Mouse (Mus musculus) left cerebral cortex, adult 18-20 months (tissue): Measurements from ENCODE around the gene Spcs3. TPM values are rescaled to one million over a fixed set of nuclear protein-coding genes. Genes with fewer than 3 reads are reported as not detected.

Source experiments
- DNase-seq, 2 experiments: peaks; one replicate each; pipeline ENCODE4 v3.0.0; 2021 to 2022; ENCODE audit warnings: low spot score in 2 of 2, mixed read lengths in 1 of 2
- total RNA-seq, 2 experiments: library from RNA; stranded (reverse); gene quantifications; 2 replicates each; pipeline ENCODE4 v1.2.3; 2021

The Spcs3 gene
- total RNA-seq, 2 experiments from 2014 or later, result 71.9 to 76.7 TPM

DNA sequence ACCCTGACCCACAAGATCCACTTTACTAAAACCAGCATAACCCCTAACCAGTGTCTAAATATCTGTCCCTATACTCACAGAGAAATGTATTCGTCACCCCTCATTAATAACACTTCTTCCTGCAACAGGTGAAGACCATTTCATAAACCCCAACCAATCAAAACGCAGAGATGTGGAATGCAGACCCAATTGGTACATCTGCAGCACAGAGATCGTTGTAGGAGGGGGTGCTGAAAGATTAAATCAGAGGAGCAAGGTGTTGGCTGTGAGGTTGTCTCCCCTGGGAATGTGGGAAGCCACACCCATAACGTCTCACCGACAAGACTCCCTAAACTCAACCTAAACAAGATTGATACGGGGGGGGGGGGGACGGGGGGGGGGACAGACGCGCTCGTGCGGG, 21.0 kb downstream of the Spcs3 start:
- no peak for DNase-seq

DNA sequence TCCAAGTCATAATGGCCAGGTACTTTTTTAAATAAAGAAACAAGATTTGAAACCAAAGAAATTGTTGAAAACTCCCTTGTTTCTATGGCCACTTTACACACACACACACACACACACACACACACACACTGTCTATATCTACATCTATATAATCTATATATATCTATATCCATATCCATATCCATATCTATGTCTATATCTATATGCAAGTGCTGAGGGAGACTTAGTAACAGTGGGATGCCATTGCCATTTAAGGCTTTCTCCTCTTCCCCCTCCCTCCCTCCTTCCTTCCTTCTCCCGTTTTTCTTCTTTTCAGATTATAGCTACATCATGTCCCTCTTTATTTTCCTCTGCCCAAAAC, 21.7 kb downstream of the Spcs3 start:
- no peak for DNase-seq

DNA sequence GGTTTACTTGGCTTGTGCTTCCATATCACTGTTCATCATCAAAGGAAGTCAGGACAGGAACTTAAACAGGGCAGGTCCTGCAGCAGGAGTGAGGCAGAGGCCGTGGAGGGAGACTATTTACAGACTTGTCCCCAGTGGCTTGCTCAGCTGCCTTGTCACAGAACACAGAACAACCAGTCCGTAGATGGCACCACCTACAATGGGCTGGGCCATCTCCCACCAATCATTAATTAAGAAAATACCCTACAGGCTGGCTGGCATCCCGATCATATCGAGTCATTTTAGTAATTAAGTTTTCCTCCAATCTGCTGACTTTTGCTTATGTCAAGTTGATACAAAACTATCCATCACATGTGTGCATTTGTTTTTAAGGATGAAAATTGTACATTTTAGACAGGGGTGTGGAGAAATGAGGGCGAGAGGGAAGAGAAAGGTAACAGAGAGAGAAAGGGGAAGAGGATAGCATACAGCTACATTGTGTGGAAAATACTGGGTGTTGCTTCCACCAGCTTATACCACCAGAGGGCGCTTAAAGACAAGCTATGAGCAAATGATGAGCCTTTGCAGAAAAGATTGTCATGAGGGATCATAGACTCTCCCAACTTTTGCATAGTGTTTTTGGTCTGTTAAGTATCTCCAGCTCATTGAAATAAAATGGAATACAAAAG, 22.2 kb downstream of the Spcs3 start:
- DNase-seq, result peak; percentile 88

DNA sequence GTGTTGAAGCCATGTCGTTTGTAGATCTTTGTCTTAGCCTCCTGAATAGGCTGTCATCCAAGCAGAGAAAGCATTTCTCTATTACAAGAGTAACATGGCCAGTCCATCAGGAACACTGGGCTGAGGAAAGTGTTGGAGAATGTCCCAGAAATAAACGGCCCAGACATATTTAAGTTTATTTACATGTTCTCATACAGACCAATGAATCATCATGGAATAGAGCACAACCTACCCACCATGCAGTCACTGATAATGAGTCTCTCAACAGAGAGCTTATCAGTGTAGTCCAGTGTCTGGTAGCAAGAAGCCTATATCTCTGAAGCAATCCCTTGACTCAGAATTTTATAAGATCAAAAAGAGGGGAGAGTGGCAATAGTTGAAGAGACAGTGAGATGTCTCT, 24.7 kb downstream of the Spcs3 start:
- DNase-seq, result no peak

DNA sequence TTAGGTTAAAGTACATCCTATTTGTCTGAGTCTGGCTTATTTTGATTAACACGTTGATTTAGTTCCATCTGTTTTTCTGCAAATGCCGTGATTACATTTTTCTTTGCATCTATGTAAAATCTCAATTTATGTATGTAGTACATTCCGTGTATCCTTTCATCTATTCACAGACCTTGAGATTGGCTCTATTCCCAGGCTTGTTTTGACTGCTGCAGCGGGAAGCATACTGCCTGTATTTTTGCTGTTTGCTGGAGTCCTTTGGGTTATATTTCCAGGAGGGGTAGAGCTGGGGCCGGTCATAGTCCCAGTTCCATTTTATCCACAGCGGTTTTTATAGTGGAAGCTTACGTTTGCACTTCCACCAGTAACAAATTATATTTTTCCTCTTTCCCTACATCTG, 26.7 kb downstream of the Spcs3 start:
- DNase-seq, result no peak

- no peak for DNase-seq
Measured at GRCm38 (mm10) chr8:54493915-54494314, 35.9 kb downstream of the Spcs3 start.

- DNase-seq, result peak; percentile 65 to 70
Measured at GRCm38 (mm10) chr8:54493110-54493509, 36.7 kb downstream of the Spcs3 start.

DNA sequence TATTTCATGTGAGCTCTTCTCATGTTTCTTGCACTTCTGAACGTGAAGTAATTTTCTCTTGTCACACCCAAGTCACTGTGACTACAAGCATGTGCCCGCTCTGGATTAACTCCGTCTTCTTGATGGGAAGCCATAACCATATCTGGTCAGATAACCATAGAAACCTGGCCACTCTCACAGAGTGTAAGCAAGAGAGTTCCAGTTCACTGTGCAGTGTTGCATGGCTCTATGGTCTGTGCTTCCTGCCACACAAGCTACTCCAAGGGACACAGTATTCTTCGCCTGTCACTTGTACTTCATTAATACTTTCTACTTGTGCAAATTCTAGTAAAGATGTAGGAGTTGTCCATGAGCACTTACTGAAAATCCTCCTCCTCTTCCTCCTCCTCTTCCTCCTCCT, 37.9 kb downstream of the Spcs3 start:
- no peak for DNase-seq

DNA sequence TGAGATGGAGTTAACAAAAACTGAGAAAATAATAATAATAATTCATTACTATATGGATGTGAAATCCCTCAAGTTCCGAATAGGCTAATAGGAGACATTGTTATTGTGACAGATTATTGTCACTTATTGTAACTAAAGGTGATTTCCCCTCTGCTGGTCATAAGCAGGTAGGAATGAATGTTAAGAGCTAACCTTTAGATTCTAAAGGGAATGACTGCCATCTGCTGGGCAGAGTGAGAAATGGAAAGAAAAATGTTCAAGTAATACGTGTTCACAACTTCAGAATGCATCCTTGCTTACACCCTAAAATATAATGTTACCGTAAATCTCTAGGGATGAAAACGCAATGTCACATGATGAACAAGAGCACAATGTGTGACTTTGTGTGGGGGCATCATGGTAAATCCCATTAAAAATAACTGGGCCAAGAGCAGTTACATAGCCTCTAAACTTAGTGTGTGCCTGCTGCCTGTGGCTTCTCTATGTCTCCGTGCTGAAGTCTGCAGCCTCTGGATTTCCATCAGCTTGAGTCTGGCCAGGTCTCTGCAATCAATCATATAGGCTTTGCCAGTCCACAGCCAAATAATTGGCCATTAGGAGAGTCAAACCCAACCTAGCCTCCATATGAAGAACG, 38.6 kb downstream of the Spcs3 start:
- peak; percentile 38 to 61 for DNase-seq

GRCm38 (mm10) chr8:54488437-54488836, 41.4 kb downstream of the Spcs3 start:
- no peak for DNase-seq

DNA sequence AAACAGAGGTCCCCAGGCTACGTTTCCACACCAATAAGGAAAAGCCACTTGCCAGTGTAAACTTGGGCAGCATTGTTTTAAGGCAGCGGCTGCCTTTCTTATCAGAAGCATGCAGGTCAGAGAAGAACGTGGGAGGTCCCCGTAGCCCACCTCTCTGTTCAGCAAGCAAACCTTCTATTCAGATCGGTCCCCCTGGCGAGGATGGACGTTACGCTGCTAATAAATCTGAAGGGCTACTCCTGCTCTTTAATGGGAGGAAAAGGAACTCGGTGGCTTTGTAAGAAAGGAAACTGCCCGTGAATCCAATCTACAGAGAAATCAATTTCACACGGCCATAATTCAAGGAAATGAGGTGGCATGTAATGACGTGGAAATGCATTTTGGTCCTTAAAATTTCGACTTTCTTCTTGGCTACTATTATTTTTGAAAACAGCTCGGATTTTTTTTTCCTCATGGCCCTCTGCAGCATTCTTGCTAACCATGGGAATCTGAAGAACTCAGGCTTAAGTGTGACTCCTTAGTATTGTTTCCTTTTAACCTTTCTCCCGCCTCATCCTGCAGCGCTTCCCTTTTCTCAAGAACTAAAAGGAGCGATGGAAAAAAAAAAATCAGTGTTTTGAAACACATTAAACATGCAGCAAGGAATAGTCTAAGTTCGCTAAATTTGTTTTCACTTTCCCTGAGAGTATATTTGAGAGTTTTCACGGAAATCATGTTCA, 43.1 kb downstream of the Spcs3 start:
- DNase-seq, result no peak

Other genes with a start within 250 kb of the Spcs3 start
- gene Asb5, start 418 bp downstream of the Spcs3 start, total RNA-seq, result 1 to 10 TPM; 1.2 to 2.1 TPM
- gene Spata4, start 70.8 kb upstream of the Spcs3 start, total RNA-seq, result not detected